Mouse (Mus musculus): ENCODE measurements at regions not wholly inside any gene's neighbourhood (a gene's known extent, or its start where the extent isn't known, plus 50 kb on each side); places are given as distances from the start of the nearest gene placed in this dataset.

DNA sequence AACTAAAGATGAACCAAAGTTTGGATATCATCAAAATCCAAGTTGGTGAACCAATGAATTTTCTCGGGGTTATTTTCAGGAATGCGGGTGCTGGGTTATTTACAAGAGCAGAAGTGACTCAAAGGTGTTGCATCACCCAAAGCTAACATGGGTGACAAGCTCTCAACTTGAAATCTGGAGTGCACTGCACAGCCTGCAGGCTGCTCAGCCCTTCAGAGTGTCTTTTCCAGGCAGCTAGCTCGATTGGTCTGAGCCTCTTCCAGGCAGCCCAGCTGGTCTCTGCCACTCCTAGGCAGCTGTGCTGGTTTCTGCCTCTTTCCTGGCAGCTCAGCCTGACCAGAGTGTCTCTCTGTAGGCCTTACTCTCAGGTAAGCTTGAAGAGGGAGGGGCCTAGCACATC lies 251.9 kb upstream of the Gap43 start:
- 81% methylated on average over 3 of the region's 3 CpGs for WGBS
- Histone ChIP-seq H3K36me3 (ENCODE audit: control insufficient read depth, insufficient read depth, low read length) (no peaks in the 10 kb centered on the region), H3K27ac (ENCODE audit: low read depth, low read length) (no peak overlapping the region)

DNA sequence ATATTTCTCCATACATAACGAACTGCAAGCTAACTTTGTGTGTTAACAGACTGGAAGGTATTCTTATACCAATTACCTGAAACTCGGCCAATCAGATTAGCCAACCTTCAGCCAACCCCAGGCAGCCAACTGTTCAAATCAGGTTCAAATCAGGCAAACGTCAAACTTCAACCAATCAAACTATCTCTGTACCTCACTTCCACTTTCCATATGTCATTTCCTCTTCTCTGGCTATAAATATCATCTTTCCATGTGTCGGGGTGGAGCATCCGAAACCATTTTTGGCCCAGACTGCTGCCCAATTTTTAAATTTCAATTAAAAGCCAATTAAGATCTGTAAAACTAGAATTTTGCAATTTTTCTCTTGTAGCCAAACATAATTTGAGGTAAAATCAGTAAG lies 251.1 kb upstream of the Gap43 start:
- no peak for DNase-seq (ENCODE audit: low spot score, missing footprints)
- Histone ChIP-seq H3K4me1 (ENCODE audit: control insufficient read depth, insufficient read depth, low read length) (no peaks in the 10 kb centered on the region), H3K36me3 (ENCODE audit: control insufficient read depth, insufficient read depth, low read length) (no peaks in the 10 kb centered on the region), H3K4me2 (no peak overlapping the region), H3K27me3 (ENCODE audit: control insufficient read depth, insufficient read depth, low read length) (no peaks in the 10 kb centered on the region), H3K9ac (ENCODE audit: low read length) (no peak overlapping the region), H3K9me3 (ENCODE audit: control insufficient read depth, low read length) (no peaks in the 10 kb centered on the region), H3K27ac (ENCODE audit: low read depth, low read length) (no peak overlapping the region), H3K4me3 (ENCODE audit: low read depth, low read length) (no peak overlapping the region)
- WGBS = 86% methylated on average over 5 of the region's 5 CpGs
- no peak for ATAC-seq (ENCODE audit: low FRiP score)

More for the DNA sequence above, 251.9 kb upstream of the Gap43 start:
- Histone ChIP-seq H3K27me3 (ENCODE audit: control insufficient read depth, insufficient read depth, low read length) (no peaks in the 10 kb centered on the region), H3K4me2 (no peak overlapping the region), H3K4me3 (ENCODE audit: low read depth, low read length) (no peak overlapping the region), H3K9me3 (ENCODE audit: control insufficient read depth, low read length) (no peaks in the 10 kb centered on the region), H3K4me1 (ENCODE audit: control insufficient read depth, insufficient read depth, low read length) (no peaks in the 10 kb centered on the region), H3K9ac (ENCODE audit: low read length) (no peak overlapping the region)
- DNase-seq (ENCODE audit: low spot score, missing footprints) (no peak), ATAC-seq (ENCODE audit: low FRiP score) (no peak)

DNA sequence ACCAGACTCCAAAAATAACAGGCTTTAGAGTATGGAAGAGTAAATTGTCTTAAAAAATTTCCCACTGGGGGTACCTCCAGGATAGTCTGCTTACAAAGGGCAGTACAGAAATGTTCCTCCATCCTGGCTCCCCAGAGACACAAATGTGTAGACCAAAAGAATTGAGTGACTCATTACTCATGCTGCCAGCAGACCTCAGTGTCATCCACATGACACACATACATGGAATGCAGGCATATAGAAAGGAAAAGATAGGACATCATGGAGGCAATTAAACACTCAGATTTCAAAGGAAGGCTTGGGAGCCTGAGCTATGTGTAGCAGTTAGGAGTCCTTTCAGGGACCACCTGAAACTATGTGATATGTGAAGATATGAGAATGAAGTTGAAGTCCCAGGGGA lies 245.7 kb upstream of the Gap43 start:
- Histone ChIP-seq H3K27me3 (ENCODE audit: control insufficient read depth, insufficient read depth, low read length) (no peaks in the 10 kb centered on the region), H3K9ac (ENCODE audit: low read length) (no peak overlapping the region), H3K4me3 (ENCODE audit: low read depth, low read length) (no peak overlapping the region), H3K9me3 (ENCODE audit: control insufficient read depth, low read length) (no peaks in the 10 kb centered on the region), H3K36me3 (ENCODE audit: control insufficient read depth, insufficient read depth, low read length) (no peaks in the 10 kb centered on the region), H3K27ac (ENCODE audit: low read depth, low read length) (no peak overlapping the region), H3K4me2 (no peak overlapping the region), H3K4me1 (ENCODE audit: control insufficient read depth, insufficient read depth, low read length) (peaks cover 1% of the 10 kb centered on the region; the same call in 1 of the 2 replicates)
- DNase-seq (ENCODE audit: low spot score, missing footprints) = no peak
- no peak for ATAC-seq (ENCODE audit: low FRiP score)

DNA sequence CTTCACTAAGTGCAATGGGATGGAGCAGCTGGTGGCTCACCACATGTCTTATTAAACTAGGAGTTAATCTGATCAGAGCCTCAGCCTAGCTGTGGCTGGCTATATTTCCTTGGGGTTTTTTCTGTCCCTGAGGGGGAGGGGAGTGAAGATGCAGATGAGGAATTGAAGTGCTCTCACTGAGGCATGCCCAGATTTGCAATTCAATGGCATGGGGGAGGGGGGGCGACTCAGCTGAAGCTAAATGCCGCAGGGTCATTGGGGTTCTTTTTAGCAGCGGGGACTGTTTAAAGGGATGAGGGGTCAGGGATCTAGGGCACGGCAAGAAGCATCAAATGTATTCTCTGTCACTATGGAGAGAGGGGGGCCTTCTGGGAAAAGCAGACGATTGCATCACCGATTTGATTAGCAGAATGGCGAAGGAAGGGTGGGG lies 235.1 kb upstream of the Gap43 start:
- Histone ChIP-seq H3K4me3 (ENCODE audit: low read depth, low read length) (no peak overlapping the region), H3K4me1 (ENCODE audit: control insufficient read depth, insufficient read depth, low read length) (peaks cover 15% of the 10 kb centered on the region), H3K9me3 (ENCODE audit: control insufficient read depth, low read length) (no peaks in the 10 kb centered on the region), H3K27me3 (ENCODE audit: control insufficient read depth, insufficient read depth, low read length) (no peaks in the 10 kb centered on the region), H3K27ac (ENCODE audit: low read depth, low read length) (peak overlapping the region; percentile 76), H3K9ac (ENCODE audit: low read length) (no peak overlapping the region), H3K36me3 (ENCODE audit: control insufficient read depth, insufficient read depth, low read length) (no peaks in the 10 kb centered on the region), H3K4me2 (peak overlapping the region; percentile 15; the same call in 1 of the 2 replicates)
- WGBS = under 1% methylated on average over 7 of the region's 7 CpGs
- ATAC-seq (ENCODE audit: low FRiP score) = peak; percentile 97
- peak; percentile 98 for DNase-seq (ENCODE audit: low spot score, missing footprints)

DNA sequence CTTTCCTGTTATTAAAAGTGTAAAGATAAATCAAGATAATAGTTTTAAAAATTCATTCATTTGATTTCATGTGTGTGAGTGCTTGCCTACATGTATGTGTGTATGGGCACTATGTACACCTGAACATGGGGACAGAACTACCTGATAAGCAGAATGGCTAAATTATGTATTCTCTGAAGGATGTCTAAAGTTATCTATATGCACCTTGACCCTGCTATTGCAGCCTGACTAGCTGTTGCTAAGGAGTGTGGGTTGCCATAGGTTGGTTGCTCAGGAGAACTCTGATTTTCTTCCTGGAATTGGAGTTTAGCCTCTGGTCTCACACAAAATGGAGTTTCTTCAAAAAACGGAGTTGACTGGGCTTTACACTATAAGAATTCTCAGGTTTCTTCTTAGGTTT lies 234.5 kb upstream of the Gap43 start:
- Histone ChIP-seq H3K4me2 (no peak overlapping the region), H3K4me1 (ENCODE audit: control insufficient read depth, insufficient read depth, low read length) (peaks cover 15% of the 10 kb centered on the region), H3K36me3 (ENCODE audit: control insufficient read depth, insufficient read depth, low read length) (no peaks in the 10 kb centered on the region), H3K4me3 (ENCODE audit: low read depth, low read length) (no peak overlapping the region), H3K9me3 (ENCODE audit: control insufficient read depth, low read length) (no peaks in the 10 kb centered on the region), H3K9ac (ENCODE audit: low read length) (no peak overlapping the region), H3K27ac (ENCODE audit: low read depth, low read length) (peak overlapping the region; percentile 76), H3K27me3 (ENCODE audit: control insufficient read depth, insufficient read depth, low read length) (no peaks in the 10 kb centered on the region)
- peak; percentile 13 for ATAC-seq (ENCODE audit: low FRiP score)
- 0% methylated on average over 1 of the region's 1 CpGs for WGBS
- peak; percentile 89 for DNase-seq (ENCODE audit: low spot score, missing footprints)

DNA sequence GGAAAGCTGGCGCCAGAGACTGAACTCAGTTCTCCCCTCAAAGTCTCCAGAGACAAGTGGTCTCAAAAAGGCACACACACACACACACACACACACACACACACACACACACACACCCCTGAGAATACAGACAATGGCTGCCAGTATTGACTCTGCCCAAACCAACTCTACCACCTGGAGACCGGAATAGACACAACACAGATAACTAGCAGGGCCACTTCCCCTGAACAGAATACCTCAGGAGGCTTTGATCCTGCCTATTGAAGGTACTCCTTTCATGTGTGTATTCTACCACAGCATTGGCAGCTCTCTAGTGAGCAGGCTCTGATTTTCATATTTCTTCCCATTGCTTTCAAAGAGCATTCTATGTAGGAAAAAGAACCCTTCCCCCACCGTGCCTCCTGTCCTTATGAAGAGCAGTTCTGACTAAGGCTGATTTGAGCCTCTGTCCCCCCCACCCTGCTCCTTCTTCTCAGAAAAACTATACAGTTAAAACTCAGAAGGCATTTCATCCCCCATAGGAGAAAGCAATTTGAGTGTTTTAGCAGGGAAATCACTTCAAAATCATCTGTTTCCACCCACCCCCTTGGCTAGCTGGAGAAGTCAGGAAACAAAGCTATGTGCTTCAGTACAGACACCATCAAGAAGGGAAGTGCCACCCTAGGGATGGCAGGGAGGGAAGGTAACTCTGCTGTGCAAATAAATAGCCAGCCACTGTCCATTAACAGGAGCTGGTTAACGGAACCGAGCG lies 230.0 kb upstream of the Gap43 start:
- H3K4me1 ChIP-seq (ENCODE audit: control insufficient read depth, insufficient read depth, low read length) = peaks cover 6% of the 10 kb centered on the region
- WGBS = 78% methylated on average over 6 of the region's 6 CpGs
- H3K9me3 ChIP-seq (ENCODE audit: control insufficient read depth, low read length) = no peaks in the 10 kb centered on the region
- H3K9ac ChIP-seq (ENCODE audit: low read length) = no peak overlapping the region
- H3K27me3 ChIP-seq (ENCODE audit: control insufficient read depth, insufficient read depth, low read length) = no peaks in the 10 kb centered on the region
- H3K36me3 ChIP-seq (ENCODE audit: control insufficient read depth, insufficient read depth, low read length) = no peaks in the 10 kb centered on the region
- ATAC-seq (ENCODE audit: low FRiP score) (no peak), DNase-seq (ENCODE audit: low spot score, missing footprints) (no peak)
- H3K4me3 ChIP-seq (ENCODE audit: low read depth, low read length) = no peak overlapping the region
- no peak overlapping the region for H3K4me2 ChIP-seq
- no peak overlapping the region for H3K27ac ChIP-seq (ENCODE audit: low read depth, low read length)

DNA sequence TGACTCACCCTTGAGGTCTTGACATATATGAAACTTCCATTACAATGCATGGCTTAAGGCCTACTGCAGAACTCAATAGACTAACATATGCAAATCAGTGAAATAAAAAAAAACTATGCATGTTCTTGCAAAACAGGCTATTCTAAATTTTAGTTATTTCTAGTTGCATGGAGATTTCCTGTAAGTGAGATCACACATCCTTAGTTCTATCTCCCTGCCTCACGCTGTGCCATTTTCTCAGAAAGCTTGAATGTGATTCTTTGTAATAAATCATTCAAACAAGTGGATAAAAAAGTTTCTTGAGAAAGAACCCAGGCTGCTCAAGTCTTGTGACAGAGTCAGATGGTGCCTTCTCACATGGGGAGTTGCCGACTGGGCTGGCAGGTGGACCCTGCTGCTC lies 228.9 kb upstream of the Gap43 start:
- 81% methylated on average over 2 of the region's 2 CpGs for WGBS
- DNase-seq (ENCODE audit: low spot score, missing footprints) (no peak), ATAC-seq (ENCODE audit: low FRiP score) (no peak)
- Histone ChIP-seq H3K9ac (ENCODE audit: low read length) (no peak overlapping the region), H3K4me1 (ENCODE audit: control insufficient read depth, insufficient read depth, low read length) (no peaks in the 10 kb centered on the region), H3K27me3 (ENCODE audit: control insufficient read depth, insufficient read depth, low read length) (no peaks in the 10 kb centered on the region), H3K27ac (ENCODE audit: low read depth, low read length) (no peak overlapping the region), H3K4me2 (no peak overlapping the region), H3K36me3 (ENCODE audit: control insufficient read depth, insufficient read depth, low read length) (no peaks in the 10 kb centered on the region), H3K4me3 (ENCODE audit: low read depth, low read length) (no peak overlapping the region), H3K9me3 (ENCODE audit: control insufficient read depth, low read length) (no peaks in the 10 kb centered on the region)

DNA sequence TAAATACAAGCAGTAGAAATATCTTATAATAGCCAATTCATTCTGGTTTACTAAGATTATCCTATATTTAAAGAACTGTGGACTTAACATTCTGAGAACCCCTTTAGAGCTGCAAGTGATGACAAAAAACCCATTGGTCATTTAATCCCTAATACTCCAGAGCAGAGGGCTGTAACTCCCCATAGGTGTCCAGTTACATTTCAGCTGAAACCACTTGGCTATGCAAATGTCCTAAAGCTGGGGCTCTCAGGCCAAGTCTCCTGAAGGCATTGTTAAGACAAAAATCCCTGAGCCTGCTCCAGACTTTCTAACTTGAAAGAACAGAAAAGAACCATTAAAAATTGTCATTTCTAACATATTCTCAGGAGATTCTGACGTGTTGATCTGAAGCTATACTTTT lies 209.1 kb upstream of the Gap43 start:
- H3K9ac ChIP-seq (ENCODE audit: low read length) = no peak overlapping the region
- DNase-seq (ENCODE audit: low spot score, missing footprints) (peak; percentile 90), ATAC-seq (ENCODE audit: low FRiP score) (0 out of 2 replicates have a peak, but pooled peaks have one; percentile 43)
- H3K27me3 ChIP-seq (ENCODE audit: control insufficient read depth, insufficient read depth, low read length) = no peaks in the 10 kb centered on the region
- no peak overlapping the region for H3K27ac ChIP-seq (ENCODE audit: low read depth, low read length)
- no peaks in the 10 kb centered on the region for H3K9me3 ChIP-seq (ENCODE audit: control insufficient read depth, low read length)
- H3K4me1 ChIP-seq (ENCODE audit: control insufficient read depth, insufficient read depth, low read length) = peaks cover 14% of the 10 kb centered on the region
- H3K4me3 ChIP-seq (ENCODE audit: low read depth, low read length) = no peak overlapping the region
- no peak overlapping the region for H3K4me2 ChIP-seq
- WGBS = 33% methylated on average over 1 of the region's 1 CpGs
- H3K36me3 ChIP-seq (ENCODE audit: control insufficient read depth, insufficient read depth, low read length) = no peaks in the 10 kb centered on the region

DNA sequence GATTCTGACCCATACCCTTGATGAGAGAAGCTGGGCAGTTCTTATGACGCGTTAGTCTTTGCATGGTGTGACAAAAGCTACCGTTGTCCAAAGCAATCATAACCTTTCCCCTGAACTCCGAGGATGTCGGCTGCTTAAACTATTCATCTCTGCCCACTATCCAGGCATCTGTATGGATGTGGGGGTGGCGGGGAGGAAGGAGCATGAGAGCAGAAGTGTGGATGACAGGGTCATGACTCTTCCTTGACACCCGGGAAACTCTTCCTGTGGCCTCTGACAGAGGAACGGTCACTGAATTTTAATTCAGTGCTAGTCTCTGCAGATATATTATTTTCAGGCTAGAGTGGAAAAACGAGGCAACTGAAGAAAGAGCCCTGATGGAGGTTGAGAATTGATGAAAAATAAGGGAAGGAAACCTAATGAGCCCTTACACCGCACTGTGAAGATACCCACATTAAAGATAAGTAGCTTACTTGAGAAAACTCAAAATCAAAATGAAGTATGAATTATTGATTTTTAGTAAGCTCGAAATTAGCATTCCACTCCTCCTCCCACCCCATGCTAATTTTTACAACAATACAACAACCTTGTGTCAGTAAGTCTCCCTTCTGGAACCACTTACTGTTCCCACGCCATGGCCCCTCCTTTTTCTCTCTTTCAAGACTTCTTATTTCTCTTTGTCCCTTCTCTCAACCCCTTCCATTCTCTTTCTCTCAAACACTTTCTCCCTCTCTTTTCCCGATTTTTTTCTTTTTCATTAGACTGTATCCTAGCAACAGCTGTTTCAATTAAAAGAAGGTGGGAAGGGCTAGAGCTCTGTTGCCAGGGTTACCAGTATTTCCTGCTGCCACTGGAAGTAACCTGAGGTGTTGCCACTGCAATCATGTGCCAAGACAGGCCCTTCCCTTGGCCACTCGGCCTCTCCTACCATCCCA lies 206.0 kb upstream of the Gap43 start:
- Histone ChIP-seq H3K4me1 (ENCODE audit: control insufficient read depth, insufficient read depth, low read length) (peaks cover 14% of the 10 kb centered on the region), H3K27me3 (ENCODE audit: control insufficient read depth, insufficient read depth, low read length) (no peaks in the 10 kb centered on the region), H3K4me2 (peak overlapping the region; percentile 17; the same call in 1 of the 2 replicates), H3K36me3 (ENCODE audit: control insufficient read depth, insufficient read depth, low read length) (no peaks in the 10 kb centered on the region), H3K27ac (ENCODE audit: low read depth, low read length) (no peak overlapping the region; the same call in 1 of the 2 replicates), H3K9ac (ENCODE audit: low read length) (no peak overlapping the region), H3K4me3 (ENCODE audit: low read depth, low read length) (no peak overlapping the region), H3K9me3 (ENCODE audit: control insufficient read depth, low read length) (no peaks in the 10 kb centered on the region)
- ATAC-seq (ENCODE audit: low FRiP score) (peak; percentile 84), DNase-seq (ENCODE audit: low spot score, missing footprints) (peak; percentile 92)
- WGBS = 37% methylated on average over 14 of the region's 14 CpGs

All from midbrain, embryonic 11.5 days (tissue).